Mouse (Mus musculus): ENCODE measurements around the gene Mepce.

Gene Mepce

GRCm38 (mm10) chr5:137741023-137741931 is 46.2 kb downstream of the Mepce start, which contains the start of gene Nyap1:
Gene Nyap1, minus strand, starts transcription at chr5:137741607.
- DNase-seq (ENCODE audit: low read depth, low spot score): no peak

GRCm38 (mm10) chr5:137740506-137740905 is 46.9 kb downstream of the Mepce start:
- no peak for DNase-seq (ENCODE audit: low read depth, low spot score)

GRCm38 (mm10) chr5:137739471-137739870 is 48.0 kb downstream of the Mepce start:
- DNase-seq (ENCODE audit: low read depth, low spot score): no peak

GRCm38 (mm10) chr5:137738516-137738915 is 48.9 kb downstream of the Mepce start:
- no peak for DNase-seq (ENCODE audit: low read depth, low spot score)

- DNase-seq (ENCODE audit: low read depth, low spot score): no peak
Measured at GRCm38 (mm10) chr5:137737400-137737940, 50.0 kb downstream of the Mepce start.

- no peak for DNase-seq (ENCODE audit: low read depth, low spot score)
Measured at GRCm38 (mm10) chr5:137734289-137735061, 53.0 kb downstream of the Mepce start.

GRCm38 (mm10) chr5:137733638-137734288 is 53.7 kb downstream of the Mepce start:
- no peak for DNase-seq (ENCODE audit: low read depth, low spot score)

Data from retina, adult 2 months (tissue).